Mouse (Mus musculus) kidney, postnatal 10 days (tissue): ENCODE measurements around the gene Neurog2.

Experiments used
- DNase-seq: peaks from one replicate; pipeline ENCODE4 v3.0.0; 2021; ENCODE audit warnings: mixed read lengths

The Neurog2 gene

GRCm38 (mm10) chr3:127646156-127646825, 13.4 kb downstream of the Neurog2 start:
- no peak for DNase-seq

- no peak for DNase-seq
Measured at GRCm38 (mm10) chr3:127651742-127652653, 19.1 kb downstream of the Neurog2 start.

GRCm38 (mm10) chr3:127660712-127661111, 27.8 kb downstream of the Neurog2 start:
- DNase-seq: no peak

- no peak for DNase-seq
Measured at GRCm38 (mm10) chr3:127661646-127662531, 29.0 kb downstream of the Neurog2 start.

GRCm38 (mm10) chr3:127679703-127680102, 46.8 kb downstream of the Neurog2 start:
- no peak for DNase-seq
